Mouse (Mus musculus): Measurements from ENCODE around the gene Amotl2.

GRCm38 (mm10) chr9:102715506-102715900 is 969 bp upstream of the Amotl2 start:
- TF ChIP-seq EP300 (IDR thresholded peaks at IDR 0.05; ENCODE audit: low read depth) (no peak), CTCF (IDR thresholded peaks at IDR 0.05; ENCODE audit: low read depth) (no peak)

All from liver, postnatal 0 days (tissue).